Mouse (Mus musculus) forebrain, embryonic 10.5 days (tissue): Measurements from ENCODE around the gene Ankrd33. TPM values are rescaled to one million over a fixed set of nuclear protein-coding genes. Genes with fewer than 3 reads are reported as not detected.

Source experiments
- DNase-seq: peaks from one replicate; pipeline ENCODE4 v3.0.0-alpha.2; 2017; ENCODE audit warnings: low spot score; ENCODE audit errors: extremely low spot score
- H3K27ac ChIP-seq: fragments of 300-500 bp; sonication (generic); 2 replicates; pipeline ENCODE4 v1.5.1; 2016; ENCODE audit warnings: mild to moderate bottlenecking
- H3K27me3 ChIP-seq: fragments of 300-500 bp; sonication (generic); 2 replicates; pipeline ENCODE4 v1.6.1; 2016; ENCODE audit warnings: mild to moderate bottlenecking; ENCODE audit not compliant: poor library complexity, severe bottlenecking
- H3K36me3 ChIP-seq: fragments of 300-500 bp; sonication (generic); replicated peaks from 2 replicates; pipeline ENCODE4 v1.6.1; 2016; ENCODE audit warnings: mild to moderate bottlenecking, moderate library complexity
- H3K4me1 ChIP-seq: fragments of 300-500 bp; sonication (generic); 2 replicates; pipeline ENCODE4 v1.6.1; 2016
- H3K4me3 ChIP-seq: fragments of 300-500 bp; sonication (generic); 2 replicates; pipeline ENCODE4 v1.5.1; 2016; ENCODE audit warnings: mild to moderate bottlenecking, moderate library complexity
- H3K9me3 ChIP-seq: fragments of 300-500 bp; sonication (generic); 2 replicates; pipeline ENCODE4 v1.6.1; 2016; ENCODE audit warnings: mild to moderate bottlenecking, moderate library complexity
- WGBS: fragments of 180-500 bp; shearing (Covaris S2); methylation state at CpG from one replicate; pipeline ENCODE4 v1.1.7; 2016; 5-methylcytosine and 5-hydroxymethylcytosine counted together
- polyA plus RNA-seq: library from polyadenylated mRNA; unstranded; fragments of >200 nt; fragmentation: Nextera tagmentation; extraction: Ambion mirVana; gene quantifications from 2 replicates; pipeline ENCODE4 v1.2.1, GENCODE M21; 2016

The Ankrd33 gene
- polyA plus RNA-seq, 1 experiment from 2014 or later = not detected

GRCm38 (mm10) chr15:101077001-101077812 is 38.3 kb upstream of the Ankrd33 start:
- H3K4me3 ChIP-seq = peak overlapping the region; percentile 90
- peaks cover 22% of the 10 kb centered on the region for H3K36me3 ChIP-seq
- WGBS = under 1% methylated on average over 34 of the region's 34 CpGs
- H3K27ac ChIP-seq = peak overlapping the region; percentile 99
- DNase-seq = peak; percentile 75
- peaks cover 23% of the 10 kb centered on the region for H3K27me3 ChIP-seq
- H3K4me1 ChIP-seq = peaks cover 99% of the 10 kb centered on the region
- H3K9me3 ChIP-seq = no peaks in the 10 kb centered on the region

- Histone ChIP-seq H3K27me3 (peaks cover 23% of the 10 kb centered on the region), H3K4me3 (peak within 1 kb of the TSS; percentile 90), H3K27ac (peak within 1 kb of the TSS; percentile 99), H3K36me3 (peaks cover 15% of the 10 kb centered on the region), H3K9me3 (no peaks in the 10 kb centered on the region), H3K4me1 (peaks cover 98% of the 10 kb centered on the region)
- DNase-seq = no peak
- WGBS = under 1% methylated on average over 91 of the region's 96 CpGs
These were observed 37.5 kb upstream of the Ankrd33 start, which contains the start of gene Fignl2 for GRCm38 (mm10) chr15:101077813-101078730. TSS of gene Fignl2 (minus strand) at chr15:101078567.

- under 1% methylated on average over 30 of the region's 30 CpGs for WGBS
- Histone ChIP-seq H3K4me3 (peak overlapping the region; percentile 90), H3K27ac (peak overlapping the region; percentile 99), H3K9me3 (no peaks in the 10 kb centered on the region), H3K4me1 (peaks cover 91% of the 10 kb centered on the region), H3K36me3 (peaks cover 8% of the 10 kb centered on the region), H3K27me3 (peaks cover 23% of the 10 kb centered on the region)
- peak; percentile 84 for DNase-seq
These were observed 36.8 kb upstream of the Ankrd33 start for GRCm38 (mm10) chr15:101078731-101079156.

- H3K27ac ChIP-seq = peak overlapping the region; percentile 99
- no peaks in the 10 kb centered on the region for H3K36me3 ChIP-seq
- no peaks in the 10 kb centered on the region for H3K9me3 ChIP-seq
- peaks cover 23% of the 10 kb centered on the region for H3K27me3 ChIP-seq
- 78% methylated on average over 9 of the region's 9 CpGs for WGBS
- 0 out of 2 replicates have a peak overlapping the region, but pooled peaks have one; percentile 90 for H3K4me3 ChIP-seq
- H3K4me1 ChIP-seq = peaks cover 86% of the 10 kb centered on the region
- no peak for DNase-seq
These were observed 35.5 kb upstream of the Ankrd33 start for GRCm38 (mm10) chr15:101080031-101080520.

- Histone ChIP-seq H3K27me3 (peaks cover 23% of the 10 kb centered on the region), H3K9me3 (no peaks in the 10 kb centered on the region), H3K27ac (peak overlapping the region; percentile 71), H3K4me3 (no peak overlapping the region), H3K36me3 (no peaks in the 10 kb centered on the region), H3K4me1 (peaks cover 76% of the 10 kb centered on the region)
- DNase-seq = no peak
- 78% methylated on average over 7 of the region's 7 CpGs for WGBS
These were observed 34.5 kb upstream of the Ankrd33 start for GRCm38 (mm10) chr15:101081035-101081548.

GRCm38 (mm10) chr15:101082236-101082635 is 33.3 kb upstream of the Ankrd33 start:
- peaks cover 68% of the 10 kb centered on the region for H3K4me1 ChIP-seq
- H3K4me3 ChIP-seq = no peak overlapping the region
- H3K9me3 ChIP-seq = no peaks in the 10 kb centered on the region
- 56% methylated on average over 4 of the region's 4 CpGs for WGBS
- H3K27ac ChIP-seq = peak overlapping the region; percentile 71
- H3K27me3 ChIP-seq = peaks cover 26% of the 10 kb centered on the region
- DNase-seq = no peak
- no peaks in the 10 kb centered on the region for H3K36me3 ChIP-seq

- Histone ChIP-seq H3K9me3 (no peaks in the 10 kb centered on the region), H3K27ac (no peak overlapping the region; the same call in 1 of the 2 replicates), H3K4me1 (peaks cover 56% of the 10 kb centered on the region), H3K36me3 (no peaks in the 10 kb centered on the region), H3K4me3 (no peak overlapping the region), H3K27me3 (peaks cover 27% of the 10 kb centered on the region)
- no peak for DNase-seq
- WGBS = 75% methylated on average over 10 of the region's 10 CpGs
These were observed 31.1 kb upstream of the Ankrd33 start for GRCm38 (mm10) chr15:101084499-101084898.

GRCm38 (mm10) chr15:101086451-101086850 is 29.1 kb upstream of the Ankrd33 start:
- no peaks in the 10 kb centered on the region for H3K36me3 ChIP-seq
- H3K27me3 ChIP-seq = peaks cover 26% of the 10 kb centered on the region
- H3K27ac ChIP-seq = no peak overlapping the region
- WGBS = 77% methylated on average over 9 of the region's 9 CpGs
- H3K4me3 ChIP-seq = no peak overlapping the region
- DNase-seq = no peak
- H3K4me1 ChIP-seq = peaks cover 38% of the 10 kb centered on the region
- no peaks in the 10 kb centered on the region for H3K9me3 ChIP-seq

GRCm38 (mm10) chr15:101086956-101087355 is 28.6 kb upstream of the Ankrd33 start:
- no peak for DNase-seq
- WGBS = 85% methylated on average over 3 of the region's 3 CpGs
- H3K9me3 ChIP-seq = no peaks in the 10 kb centered on the region
- no peaks in the 10 kb centered on the region for H3K36me3 ChIP-seq
- no peak overlapping the region for H3K27ac ChIP-seq
- H3K27me3 ChIP-seq = peaks cover 30% of the 10 kb centered on the region
- no peak overlapping the region for H3K4me3 ChIP-seq
- peaks cover 38% of the 10 kb centered on the region for H3K4me1 ChIP-seq

- Histone ChIP-seq H3K27me3 (peaks cover 37% of the 10 kb centered on the region), H3K4me3 (no peak overlapping the region), H3K27ac (no peak overlapping the region), H3K9me3 (no peaks in the 10 kb centered on the region), H3K36me3 (no peaks in the 10 kb centered on the region), H3K4me1 (peaks cover 41% of the 10 kb centered on the region)
- no peak for DNase-seq
- 75% methylated on average over 4 of the region's 4 CpGs for WGBS
These were observed 27.3 kb upstream of the Ankrd33 start for GRCm38 (mm10) chr15:101088291-101088690.

GRCm38 (mm10) chr15:101091551-101091950 is 24.0 kb upstream of the Ankrd33 start:
- no peak for DNase-seq
- Histone ChIP-seq H3K4me1 (peaks cover 62% of the 10 kb centered on the region), H3K4me3 (no peak overlapping the region), H3K9me3 (no peaks in the 10 kb centered on the region), H3K27ac (peak overlapping the region; percentile 76), H3K36me3 (no peaks in the 10 kb centered on the region), H3K27me3 (peaks cover 66% of the 10 kb centered on the region)
- WGBS = 93% methylated on average over 8 of the region's 8 CpGs

GRCm38 (mm10) chr15:101092121-101092828 is 23.3 kb upstream of the Ankrd33 start:
- WGBS = 12% methylated on average over 14 of the region's 14 CpGs
- Histone ChIP-seq H3K36me3 (no peaks in the 10 kb centered on the region), H3K4me1 (peaks cover 69% of the 10 kb centered on the region), H3K27me3 (peaks cover 74% of the 10 kb centered on the region), H3K27ac (peak overlapping the region; percentile 76), H3K4me3 (peak overlapping the region; percentile 32), H3K9me3 (no peaks in the 10 kb centered on the region)
- peak; percentile 45 for DNase-seq
